Mouse (Mus musculus): ENCODE results near the gene Plekho1. TPM values are rescaled to one million over a fixed set of nuclear protein-coding genes. Genes with fewer than 3 reads are reported as not detected.
"Not testable (repeated sequence)": the region's sequence is repeated elsewhere in the genome, so short reads cannot be mapped to it uniquely, and the experiment has no call there.

The Plekho1 gene
- polyA plus RNA-seq, 1 experiment from 2014 or later, result 85.6 TPM

DNA sequence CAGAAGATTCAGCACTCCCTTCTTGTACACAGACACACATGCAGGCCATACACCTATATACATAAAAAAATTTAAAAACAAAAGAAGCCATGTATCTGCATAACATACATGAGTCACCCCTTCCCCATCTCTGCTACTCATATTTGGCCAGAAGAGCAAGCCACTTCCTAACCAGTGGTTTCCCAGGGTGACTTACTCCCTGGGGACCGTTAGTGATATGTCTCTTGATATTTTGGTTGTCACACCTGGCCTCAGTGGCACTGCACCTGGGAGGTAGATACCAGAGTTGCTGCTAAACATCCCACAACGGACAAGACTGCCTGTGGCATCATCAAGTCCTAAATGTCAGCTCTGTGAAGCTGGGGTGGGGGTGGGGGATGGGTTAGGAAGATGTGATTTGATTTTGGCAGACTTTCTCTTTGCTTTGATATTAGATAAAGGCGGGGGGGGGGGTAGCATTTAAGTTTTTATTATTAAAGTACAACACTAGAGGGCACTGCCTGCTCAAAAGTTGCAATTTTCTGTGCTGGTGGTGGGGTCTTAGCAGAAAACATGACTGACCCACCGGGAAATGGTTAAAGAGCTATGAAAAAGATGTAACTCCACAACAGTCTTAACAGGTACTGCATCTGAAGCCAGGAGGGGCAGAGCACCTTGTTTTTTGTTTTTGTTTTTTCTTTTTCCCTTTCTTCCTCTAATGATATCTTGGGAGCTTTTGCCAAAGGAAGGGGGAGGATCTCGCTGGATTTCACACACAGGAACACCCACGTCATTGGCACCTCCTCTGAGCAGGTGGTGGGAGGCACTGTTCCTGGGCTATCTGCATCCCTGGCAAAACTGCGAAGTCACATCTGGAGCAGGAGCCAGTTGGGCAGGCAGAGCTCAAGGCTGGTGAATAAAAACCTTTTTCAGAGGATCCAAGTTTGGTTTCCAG lies 30.0 kb downstream of the Plekho1 start:
- WGBS, result 14% methylated on average over 7 of the region's 7 CpGs
- no peaks in the 10 kb centered on the region for H3K9me3 ChIP-seq (ENCODE audit: control insufficient read depth, low read length)
- no peak overlapping the region for H3K9ac ChIP-seq (ENCODE audit: low read length)
- ATAC-seq (replicated peaks; ENCODE audit: low FRiP score) (no peak; the same call in 1 of the 2 replicates), DNase-seq (ENCODE audit: low spot score) (no peak)
- no peak overlapping the region for H3K4me2 ChIP-seq (ENCODE audit: low read depth, low read length, severe bottlenecking)
- no peak overlapping the region for H3K27ac ChIP-seq (ENCODE audit: low read depth, low read length)
- no peaks in the 10 kb centered on the region for H3K36me3 ChIP-seq (ENCODE audit: control insufficient read depth, insufficient read depth, low read length)
- no peaks in the 10 kb centered on the region for H3K4me1 ChIP-seq (replicated peaks; ENCODE audit: control insufficient read depth, insufficient read depth, low read length)
- no peak overlapping the region for H3K4me3 ChIP-seq (ENCODE audit: low read depth, low read length)
- H3K27me3 ChIP-seq (ENCODE audit: control insufficient read depth, insufficient read depth, low read length), result no peaks in the 10 kb centered on the region

DNA sequence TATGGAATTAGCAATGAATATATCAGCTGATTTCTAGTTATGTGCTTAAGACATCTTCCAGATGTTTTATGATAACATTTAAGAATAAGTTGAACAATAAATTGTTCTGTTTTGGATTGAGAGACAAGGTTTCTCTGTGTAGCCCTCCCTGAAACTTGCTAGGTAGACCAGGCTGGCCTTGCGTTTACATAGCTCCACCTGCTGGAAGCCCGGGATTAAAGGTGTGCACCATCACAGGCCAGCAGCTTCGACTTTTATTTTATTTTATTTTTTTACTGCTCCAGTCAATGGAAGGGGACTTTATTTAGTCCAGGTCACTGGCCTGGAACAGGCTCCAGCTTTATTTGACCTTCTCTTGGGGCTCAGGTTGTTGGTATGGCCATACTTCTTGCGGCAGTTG lies 32.1 kb downstream of the Plekho1 start:
- Histone ChIP-seq H3K9me3 (ENCODE audit: control insufficient read depth, low read length) (no peaks in the 10 kb centered on the region), H3K9ac (ENCODE audit: low read length) (no peak overlapping the region), H3K27ac (ENCODE audit: low read depth, low read length) (no peak overlapping the region), H3K4me3 (ENCODE audit: low read depth, low read length) (no peak overlapping the region), H3K4me2 (ENCODE audit: low read depth, low read length, severe bottlenecking) (no peak overlapping the region), H3K27me3 (ENCODE audit: control insufficient read depth, insufficient read depth, low read length) (no peaks in the 10 kb centered on the region), H3K4me1 (replicated peaks; ENCODE audit: control insufficient read depth, insufficient read depth, low read length) (no peaks in the 10 kb centered on the region), H3K36me3 (ENCODE audit: control insufficient read depth, insufficient read depth, low read length) (no peaks in the 10 kb centered on the region)
- 44% methylated on average over 4 of the region's 4 CpGs for WGBS
- DNase-seq (ENCODE audit: low spot score), result no peak
- no peak for ATAC-seq (replicated peaks; ENCODE audit: low FRiP score)

- WGBS, result 24% methylated on average over 2 of the region's 2 CpGs
- Histone ChIP-seq H3K9me3 (ENCODE audit: control insufficient read depth, low read length) (no peaks in the 10 kb centered on the region), H3K9ac (ENCODE audit: low read length) (no peak overlapping the region), H3K27me3 (ENCODE audit: control insufficient read depth, insufficient read depth, low read length) (no peaks in the 10 kb centered on the region), H3K27ac (ENCODE audit: low read depth, low read length) (no peak overlapping the region), H3K4me3 (ENCODE audit: low read depth, low read length) (no peak overlapping the region), H3K4me1 (replicated peaks; ENCODE audit: control insufficient read depth, insufficient read depth, low read length) (no peaks in the 10 kb centered on the region), H3K36me3 (ENCODE audit: control insufficient read depth, insufficient read depth, low read length) (no peaks in the 10 kb centered on the region), H3K4me2 (ENCODE audit: low read depth, low read length, severe bottlenecking) (no peak overlapping the region)
- DNase-seq (ENCODE audit: low spot score) (no peak), ATAC-seq (replicated peaks; ENCODE audit: low FRiP score) (no peak)
Observed at GRCm38 (mm10) chr3:95963230-95963629, 32.6 kb downstream of the Plekho1 start.

GRCm38 (mm10) chr3:95962182-95962581 lies 33.6 kb downstream of the Plekho1 start:
- H3K4me2 ChIP-seq (ENCODE audit: low read depth, low read length, severe bottlenecking); H3K4me3 ChIP-seq (ENCODE audit: low read depth, low read length); H3K27me3 ChIP-seq (ENCODE audit: control insufficient read depth, insufficient read depth, low read length); ATAC-seq (replicated peaks; ENCODE audit: low FRiP score); H3K9me3 ChIP-seq (ENCODE audit: control insufficient read depth, low read length); H3K9ac ChIP-seq (ENCODE audit: low read length); H3K36me3 ChIP-seq (ENCODE audit: control insufficient read depth, insufficient read depth, low read length); H3K27ac ChIP-seq (ENCODE audit: low read depth, low read length); H3K4me1 ChIP-seq (replicated peaks; ENCODE audit: control insufficient read depth, insufficient read depth, low read length); DNase-seq (ENCODE audit: low spot score): not testable (repeated sequence)
- WGBS, result 87% methylated on average over 8 of the region's 8 CpGs

- DNase-seq (ENCODE audit: low spot score) (no peak), ATAC-seq (replicated peaks; ENCODE audit: low FRiP score) (no peak)
- no peak overlapping the region for H3K4me3 ChIP-seq (ENCODE audit: low read depth, low read length)
- H3K27ac ChIP-seq (ENCODE audit: low read depth, low read length), result no peak overlapping the region
- no peak overlapping the region for H3K4me2 ChIP-seq (ENCODE audit: low read depth, low read length, severe bottlenecking)
- WGBS, result 94% methylated on average over 1 of the region's 1 CpGs
- H3K9ac ChIP-seq (ENCODE audit: low read length), result no peak overlapping the region
- H3K4me1 ChIP-seq (replicated peaks; ENCODE audit: control insufficient read depth, insufficient read depth, low read length), result no peaks in the 10 kb centered on the region
- no peaks in the 10 kb centered on the region for H3K27me3 ChIP-seq (ENCODE audit: control insufficient read depth, insufficient read depth, low read length)
- no peaks in the 10 kb centered on the region; the same call in 1 of the 2 replicates for H3K9me3 ChIP-seq (ENCODE audit: control insufficient read depth, low read length)
- H3K36me3 ChIP-seq (ENCODE audit: control insufficient read depth, insufficient read depth, low read length), result no peaks in the 10 kb centered on the region
Observed at GRCm38 (mm10) chr3:95959807-95960206, 36.0 kb downstream of the Plekho1 start.

GRCm38 (mm10) chr3:95959082-95959481 lies 36.7 kb downstream of the Plekho1 start:
- no peaks in the 10 kb centered on the region; the same call in 1 of the 2 replicates for H3K9me3 ChIP-seq (ENCODE audit: control insufficient read depth, low read length)
- ATAC-seq (replicated peaks; ENCODE audit: low FRiP score) (no peak), DNase-seq (ENCODE audit: low spot score) (no peak)
- no peaks in the 10 kb centered on the region for H3K4me1 ChIP-seq (replicated peaks; ENCODE audit: control insufficient read depth, insufficient read depth, low read length)
- no peaks in the 10 kb centered on the region for H3K36me3 ChIP-seq (ENCODE audit: control insufficient read depth, insufficient read depth, low read length)
- H3K9ac ChIP-seq (ENCODE audit: low read length), result no peak overlapping the region
- H3K4me2 ChIP-seq (ENCODE audit: low read depth, low read length, severe bottlenecking), result no peak overlapping the region
- H3K27me3 ChIP-seq (ENCODE audit: control insufficient read depth, insufficient read depth, low read length), result no peaks in the 10 kb centered on the region
- 78% methylated on average over 5 of the region's 5 CpGs for WGBS
- H3K4me3 ChIP-seq (ENCODE audit: low read depth, low read length), result no peak overlapping the region
- no peak overlapping the region for H3K27ac ChIP-seq (ENCODE audit: low read depth, low read length)

- Histone ChIP-seq H3K36me3 (ENCODE audit: control insufficient read depth, insufficient read depth, low read length) (no peaks in the 10 kb centered on the region), H3K4me2 (ENCODE audit: low read depth, low read length, severe bottlenecking) (no peak overlapping the region), H3K4me3 (ENCODE audit: low read depth, low read length) (no peak overlapping the region), H3K4me1 (replicated peaks; ENCODE audit: control insufficient read depth, insufficient read depth, low read length) (peaks cover 4% of the 10 kb centered on the region; the same call in 1 of the 2 replicates), H3K27ac (ENCODE audit: low read depth, low read length) (no peak overlapping the region), H3K9ac (ENCODE audit: low read length) (no peak overlapping the region), H3K27me3 (ENCODE audit: control insufficient read depth, insufficient read depth, low read length) (no peaks in the 10 kb centered on the region), H3K9me3 (ENCODE audit: control insufficient read depth, low read length) (no peaks in the 10 kb centered on the region; the same call in 1 of the 2 replicates)
- ATAC-seq (replicated peaks; ENCODE audit: low FRiP score) (no peak), DNase-seq (ENCODE audit: low spot score) (no peak)
- 80% methylated on average over 8 of the region's 8 CpGs for WGBS
Observed at GRCm38 (mm10) chr3:95957359-95958148, 38.2 kb downstream of the Plekho1 start.

DNA sequence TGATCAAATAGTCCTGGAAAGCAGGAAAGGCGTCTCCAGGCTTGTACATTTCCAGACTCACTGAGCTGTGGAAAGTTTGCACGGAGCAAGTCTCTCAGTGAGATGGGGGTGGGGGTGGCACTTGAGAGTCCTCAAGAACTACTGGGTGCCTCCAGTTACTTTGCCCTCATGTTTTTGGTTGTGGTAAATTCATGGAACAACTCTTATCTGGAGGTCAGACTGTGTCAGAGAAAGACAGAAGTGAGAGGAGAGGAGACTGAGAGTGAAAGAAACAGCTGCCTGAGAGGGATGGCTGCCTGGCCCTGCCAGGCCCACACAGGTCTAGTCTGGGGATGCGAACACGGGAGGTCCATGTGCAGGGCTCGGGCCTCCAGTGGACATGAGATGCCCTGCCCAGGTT lies 40.5 kb downstream of the Plekho1 start:
- Histone ChIP-seq H3K36me3 (ENCODE audit: control insufficient read depth, insufficient read depth, low read length) (no peaks in the 10 kb centered on the region), H3K4me3 (ENCODE audit: low read depth, low read length) (no peak overlapping the region), H3K27ac (ENCODE audit: low read depth, low read length) (no peak overlapping the region), H3K9ac (ENCODE audit: low read length) (no peak overlapping the region), H3K27me3 (ENCODE audit: control insufficient read depth, insufficient read depth, low read length) (no peaks in the 10 kb centered on the region), H3K9me3 (ENCODE audit: control insufficient read depth, low read length) (no peaks in the 10 kb centered on the region; the same call in 1 of the 2 replicates), H3K4me2 (ENCODE audit: low read depth, low read length, severe bottlenecking) (no peak overlapping the region), H3K4me1 (replicated peaks; ENCODE audit: control insufficient read depth, insufficient read depth, low read length) (peaks cover 6% of the 10 kb centered on the region; the same call in 1 of the 2 replicates)
- ATAC-seq (replicated peaks; ENCODE audit: low FRiP score) (no peak), DNase-seq (ENCODE audit: low spot score) (no peak)
- WGBS, result 96% methylated on average over 5 of the region's 5 CpGs

Data from forebrain, embryonic 11.5 days (tissue).